Mouse (Mus musculus): ENCODE measurements around the gene St5. TPM values are rescaled to one million over a fixed set of nuclear protein-coding genes. Genes with fewer than 3 reads are reported as not detected.

Gene St5
- polyA plus RNA-seq, 1 experiment = 44.8 TPM

- Histone ChIP-seq H3K4me3 (replicated peaks; ENCODE audit: insufficient read depth, low read depth, low read length) (no peak overlapping the region), H3K27me3 (ENCODE audit: control insufficient read depth, insufficient read depth, low read length) (no peaks in the 10 kb centered on the region), H3K27ac (ENCODE audit: insufficient read depth, low read length) (no peak overlapping the region), H3K4me1 (ENCODE audit: control insufficient read depth, insufficient read depth, low read length) (peaks cover 3% of the 10 kb centered on the region; the same call in 1 of the 2 replicates)
- no peak for DNase-seq
- TF ChIP-seq POLR2A (IDR thresholded peaks at IDR 0.05; ENCODE audit: borderline replicate concordance, insufficient read depth, low read length) (no peak), CTCF (IDR thresholded peaks at IDR 0.05; ENCODE audit: borderline replicate concordance, insufficient read depth, low read depth, low read length) (no peak)
- 89% methylated on average over 1 of the region's 1 CpGs for WGBS
Observed at GRCm38 (mm10) chr7:109710069-109710468, 6.7 kb upstream of the St5 start.

- Histone ChIP-seq H3K4me1 (ENCODE audit: control insufficient read depth, insufficient read depth, low read length) (peaks cover 3% of the 10 kb centered on the region; the same call in 1 of the 2 replicates), H3K27ac (ENCODE audit: insufficient read depth, low read length) (no peak overlapping the region), H3K27me3 (ENCODE audit: control insufficient read depth, insufficient read depth, low read length) (no peaks in the 10 kb centered on the region), H3K4me3 (replicated peaks; ENCODE audit: insufficient read depth, low read depth, low read length) (no peak overlapping the region)
- 49% methylated on average over 3 of the region's 3 CpGs for WGBS
- DNase-seq = peak in 1 of 2 experiments; percentile 12
- TF ChIP-seq POLR2A (IDR thresholded peaks at IDR 0.05; ENCODE audit: borderline replicate concordance, insufficient read depth, low read length) (no peak), CTCF (IDR thresholded peaks at IDR 0.05; ENCODE audit: borderline replicate concordance, insufficient read depth, low read depth, low read length) (no peak)
Observed at GRCm38 (mm10) chr7:109708961-109709382, 5.6 kb upstream of the St5 start.

- Histone ChIP-seq H3K27ac (ENCODE audit: insufficient read depth, low read length) (no peak overlapping the region), H3K4me3 (replicated peaks; ENCODE audit: insufficient read depth, low read depth, low read length) (no peak overlapping the region), H3K27me3 (ENCODE audit: control insufficient read depth, insufficient read depth, low read length) (no peaks in the 10 kb centered on the region), H3K4me1 (ENCODE audit: control insufficient read depth, insufficient read depth, low read length) (peaks cover 3% of the 10 kb centered on the region)
- WGBS = 21% methylated on average over 4 of the region's 4 CpGs
- TF ChIP-seq CTCF (IDR thresholded peaks at IDR 0.05; ENCODE audit: borderline replicate concordance, insufficient read depth, low read depth, low read length) (peak; percentile 81), POLR2A (IDR thresholded peaks at IDR 0.05; ENCODE audit: borderline replicate concordance, insufficient read depth, low read length) (no peak)
- DNase-seq = peak; percentile 74 to 77
Observed at GRCm38 (mm10) chr7:109707023-109707785, 3.8 kb upstream of the St5 start.

DNA sequence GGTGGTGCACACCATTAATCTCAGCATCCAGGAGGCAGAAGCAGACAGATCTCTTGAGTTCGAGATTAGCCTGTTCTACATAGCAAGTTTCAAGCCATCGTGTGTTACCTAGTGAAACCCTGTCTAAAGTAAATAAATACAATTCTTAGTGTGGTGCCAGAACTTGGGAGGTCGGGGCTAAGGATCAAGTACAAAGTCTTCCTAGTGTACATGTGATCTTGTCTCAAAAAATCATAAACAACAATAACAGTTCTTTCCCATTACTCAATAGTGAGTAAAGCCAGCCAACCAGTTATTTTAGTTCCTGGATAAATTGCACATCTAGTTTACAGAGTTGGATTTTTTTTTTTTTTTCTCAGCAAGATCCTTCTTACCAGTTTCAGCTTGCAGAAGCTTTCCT is 1.1 kb upstream of the St5 start:
- 73% methylated on average over 3 of the region's 3 CpGs for WGBS
- TF ChIP-seq POLR2A (IDR thresholded peaks at IDR 0.05; ENCODE audit: borderline replicate concordance, insufficient read depth, low read length) (no peak), CTCF (IDR thresholded peaks at IDR 0.05; ENCODE audit: borderline replicate concordance, insufficient read depth, low read depth, low read length) (no peak)
- peaks cover 3% of the 10 kb centered on the region for H3K4me1 ChIP-seq (ENCODE audit: control insufficient read depth, insufficient read depth, low read length)

GRCm38 (mm10) chr7:109704016-109704377 is 592 bp upstream of the St5 start:
- WGBS = 7% methylated on average over 17 of the region's 17 CpGs
- Histone ChIP-seq H3K27ac (ENCODE audit: insufficient read depth, low read length) (no peak overlapping the region), H3K4me1 (ENCODE audit: control insufficient read depth, insufficient read depth, low read length) (peaks cover 3% of the 10 kb centered on the region), H3K27me3 (ENCODE audit: control insufficient read depth, insufficient read depth, low read length) (no peaks in the 10 kb centered on the region), H3K4me3 (replicated peaks; ENCODE audit: insufficient read depth, low read depth, low read length) (peak overlapping the region; percentile 80)
- TF ChIP-seq CTCF (IDR thresholded peaks at IDR 0.05; ENCODE audit: borderline replicate concordance, insufficient read depth, low read depth, low read length) = no peak
- TF ChIP-seq POLR2A (IDR thresholded peaks at IDR 0.05; ENCODE audit: borderline replicate concordance, insufficient read depth, low read length) = no peak
- DNase-seq = no peak

More for the DNA sequence above, 1.1 kb upstream of the St5 start:
- Histone ChIP-seq H3K27me3 (ENCODE audit: control insufficient read depth, insufficient read depth, low read length) (no peaks in the 10 kb centered on the region), H3K27ac (ENCODE audit: insufficient read depth, low read length) (no peak overlapping the region), H3K4me3 (replicated peaks; ENCODE audit: insufficient read depth, low read depth, low read length) (no peak overlapping the region)
- no peak for DNase-seq

GRCm38 (mm10) chr7:109702721-109703120 is 684 bp downstream of the St5 start:
- Histone ChIP-seq H3K27ac (ENCODE audit: insufficient read depth, low read length) (no peak overlapping the region), H3K4me3 (replicated peaks; ENCODE audit: insufficient read depth, low read depth, low read length) (no peak overlapping the region)
- 45% methylated on average over 4 of the region's 4 CpGs for WGBS

DNA sequence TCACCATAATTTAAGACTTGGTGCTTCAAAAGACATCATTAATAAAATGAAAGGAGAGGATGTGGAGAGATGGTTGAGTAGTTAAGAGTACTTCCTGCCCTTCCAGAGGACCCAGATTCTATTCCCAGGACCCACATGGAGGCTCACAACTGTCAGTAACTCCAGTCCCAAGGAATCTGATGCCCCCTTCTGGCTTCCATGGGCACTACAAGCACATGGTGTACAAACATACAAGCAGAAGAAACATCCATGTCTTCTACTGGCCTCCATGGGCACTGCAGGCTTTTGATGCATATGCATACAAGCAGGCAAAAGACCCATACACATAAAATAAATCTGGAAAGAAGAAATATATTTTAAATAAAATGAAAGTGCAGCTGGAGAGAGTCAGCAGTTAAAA is 3.2 kb downstream of the St5 start:
- Histone ChIP-seq H3K4me3 (replicated peaks; ENCODE audit: insufficient read depth, low read depth, low read length) (no peak overlapping the region), H3K27ac (ENCODE audit: insufficient read depth, low read length) (no peak overlapping the region), H3K27me3 (ENCODE audit: control insufficient read depth, insufficient read depth, low read length) (no peaks in the 10 kb centered on the region; the same call in 1 of the 2 replicates), H3K4me1 (ENCODE audit: control insufficient read depth, insufficient read depth, low read length) (no peaks in the 10 kb centered on the region; the same call in 1 of the 2 replicates)
- DNase-seq = no peak
- TF ChIP-seq POLR2A (IDR thresholded peaks at IDR 0.05; ENCODE audit: borderline replicate concordance, insufficient read depth, low read length) = no peak
- no peak for TF ChIP-seq CTCF (IDR thresholded peaks at IDR 0.05; ENCODE audit: borderline replicate concordance, insufficient read depth, low read depth, low read length)

More at GRCm38 (mm10) chr7:109702721-109703120, 684 bp downstream of the St5 start:
- DNase-seq = peak in 1 of 2 experiments; percentile 14
- Histone ChIP-seq H3K27me3 (ENCODE audit: control insufficient read depth, insufficient read depth, low read length) (no peaks in the 10 kb centered on the region; the same call in 1 of the 2 replicates), H3K4me1 (ENCODE audit: control insufficient read depth, insufficient read depth, low read length) (peaks cover 3% of the 10 kb centered on the region)
- TF ChIP-seq POLR2A (IDR thresholded peaks at IDR 0.05; ENCODE audit: borderline replicate concordance, insufficient read depth, low read length) (no peak), CTCF (IDR thresholded peaks at IDR 0.05; ENCODE audit: borderline replicate concordance, insufficient read depth, low read depth, low read length) (no peak)

DNA sequence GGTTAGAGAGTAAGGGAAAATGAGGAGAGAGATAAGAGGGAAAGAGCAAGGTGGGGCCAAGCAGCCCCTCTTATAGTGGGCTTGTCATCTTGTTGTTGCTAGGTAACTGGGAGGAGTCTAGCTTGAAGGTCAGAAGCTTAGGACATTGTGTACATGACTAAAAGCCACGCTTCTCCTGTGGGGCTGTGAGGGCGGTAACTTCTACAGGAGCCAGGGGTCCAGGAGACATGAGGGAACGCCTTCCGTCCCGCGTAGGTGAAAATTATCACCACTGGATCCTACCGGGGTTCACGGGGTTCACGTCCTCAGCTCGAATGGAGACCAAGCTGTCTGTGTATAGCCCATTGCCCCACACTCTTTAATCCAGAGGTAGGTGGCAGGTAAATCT is 8.1 kb downstream of the St5 start:
- Histone ChIP-seq H3K4me3 (replicated peaks; ENCODE audit: insufficient read depth, low read depth, low read length) (no peak overlapping the region), H3K4me1 (ENCODE audit: control insufficient read depth, insufficient read depth, low read length) (no peaks in the 10 kb centered on the region), H3K27ac (ENCODE audit: insufficient read depth, low read length) (no peak overlapping the region), H3K27me3 (ENCODE audit: control insufficient read depth, insufficient read depth, low read length) (no peaks in the 10 kb centered on the region; the same call in 1 of the 2 replicates)
- WGBS = 94% methylated on average over 10 of the region's 10 CpGs
- DNase-seq = no peak
- TF ChIP-seq POLR2A (IDR thresholded peaks at IDR 0.05; ENCODE audit: borderline replicate concordance, insufficient read depth, low read length) (no peak), CTCF (IDR thresholded peaks at IDR 0.05; ENCODE audit: borderline replicate concordance, insufficient read depth, low read depth, low read length) (no peak)

Measured in cerebellum, adult 2 months (tissue).